Mouse (Mus musculus) spleen, adult 2 months (tissue): Measurements from ENCODE around the gene Mon1a. TPM values are rescaled to one million over a fixed set of nuclear protein-coding genes. Genes with fewer than 3 reads are reported as not detected.

Experiments used
- DNase-seq, 2 experiments: peaks; one replicate each; pipeline versions ENCODE4 v3.0.0 to v3.0.0-alpha.2; 2012 to 2021; ENCODE audit warnings: low spot score in 2 of 2, low read depth in 1 of 2
- H3K27ac ChIP-seq: fragments of 200-500 bp; 2 replicates; pipeline ENCODE4 v1.5.1; 2012; ENCODE audit warnings: low read length, inconsistent platforms; ENCODE audit not compliant: insufficient read depth
- H3K27me3 ChIP-seq: fragments of 200-500 bp; 2 replicates; pipeline ENCODE4 v1.6.1; 2012; ENCODE audit warnings: mild to moderate bottlenecking, moderate library complexity, low read length, inconsistent platforms; ENCODE audit not compliant: control insufficient read depth, insufficient read depth
- H3K36me3 ChIP-seq: fragments of 200-500 bp; 2 replicates; pipeline ENCODE4 v1.6.1; 2012; ENCODE audit warnings: mild to moderate bottlenecking, low read length, inconsistent platforms; ENCODE audit not compliant: control insufficient read depth, insufficient read depth
- H3K4me1 ChIP-seq: fragments of 200-500 bp; 2 replicates; pipeline ENCODE4 v1.6.1; 2011; ENCODE audit warnings: inconsistent platforms; ENCODE audit not compliant: control insufficient read depth, insufficient read depth, insufficient read length
- H3K4me3 ChIP-seq: fragments of 200-500 bp; 2 replicates; pipeline ENCODE4 v1.5.1; 2011; ENCODE audit warnings: mild to moderate bottlenecking, inconsistent platforms; ENCODE audit not compliant: insufficient read depth, insufficient read length; ENCODE audit errors: extremely low read depth
- CTCF ChIP-seq: fragments of 200-500 bp; IDR thresholded peaks from 2 replicates; pipeline ENCODE4 v1.5.1; 2011; ENCODE audit warnings: mild to moderate bottlenecking, inconsistent platforms; ENCODE audit not compliant: insufficient read depth, insufficient read length, insufficient replicate concordance; ENCODE audit errors: extremely low read depth
- POLR2A ChIP-seq: fragments of 200-500 bp; IDR thresholded peaks from 2 replicates; pipeline ENCODE4 v1.6.1; 2011; ENCODE audit warnings: low read depth, low read length, inconsistent platforms
- WGBS: fragments of 180-500 bp; shearing (Covaris S2); methylation state at CpG from one replicate; pipeline ENCODE4 v1.1.7; 2018; 5-methylcytosine and 5-hydroxymethylcytosine counted together
- polyA plus RNA-seq: library from polyadenylated mRNA; depleted of rRNA; stranded (reverse); fragments of >200 nt; gene quantifications from 2 replicates; pipeline ENCODE4 v1.2.3, GENCODE M21; 2012; rRNA removed

Mon1a gene
- polyA plus RNA-seq, result 23.4 and 29.3 TPM in 2 replicates

- H3K4me1 ChIP-seq, result no peaks in the 10 kb centered on the region
- DNase-seq, result peak; percentile 69 to 87
- WGBS, result under 1% methylated on average over 28 of the region's 28 CpGs
- H3K36me3 ChIP-seq, result no peaks in the 10 kb centered on the region; the same call in 1 of the 2 replicates
- H3K4me3 ChIP-seq, result peak within 1 kb of the TSS; percentile 82
- peak within 1 kb of the TSS; percentile 57 for H3K27ac ChIP-seq
- H3K27me3 ChIP-seq, result no peaks in the 10 kb centered on the region
- TF ChIP-seq POLR2A (no peak; the same call in 1 of the 2 replicates), CTCF (no peak)
Observed at GRCm38 (mm10) chr9:107887804-107888266, at the start of gene Mon1a. Gene Mon1a, plus strand, starts transcription at chr9:107888151.

- no peak overlapping the region for H3K27ac ChIP-seq
- H3K4me1 ChIP-seq, result no peaks in the 10 kb centered on the region
- DNase-seq, result no peak
- WGBS, result 96% methylated on average over 1 of the region's 1 CpGs
- TF ChIP-seq CTCF, result no peak
- no peaks in the 10 kb centered on the region for H3K27me3 ChIP-seq
- no peak overlapping the region for H3K4me3 ChIP-seq
- H3K36me3 ChIP-seq, result peaks cover 5% of the 10 kb centered on the region
Observed at GRCm38 (mm10) chr9:107838869-107839268, 49.1 kb upstream of the Mon1a start.

- WGBS, result 90% methylated on average over 2 of the region's 2 CpGs
- no peak for DNase-seq
- no peak overlapping the region for H3K4me3 ChIP-seq
- H3K27me3 ChIP-seq, result no peaks in the 10 kb centered on the region
- H3K36me3 ChIP-seq, result peaks cover 9% of the 10 kb centered on the region; the same call in 1 of the 2 replicates
- TF ChIP-seq POLR2A (no peak), CTCF (no peak)
- H3K27ac ChIP-seq, result no peak overlapping the region
- H3K4me1 ChIP-seq, result no peaks in the 10 kb centered on the region
Observed at GRCm38 (mm10) chr9:107842709-107843108, 45.2 kb upstream of the Mon1a start.

- Histone ChIP-seq H3K4me3 (no peak overlapping the region), H3K36me3 (peaks cover 14% of the 10 kb centered on the region; the same call in 1 of the 2 replicates), H3K4me1 (no peaks in the 10 kb centered on the region), H3K27me3 (no peaks in the 10 kb centered on the region), H3K27ac (no peak overlapping the region)
- TF ChIP-seq CTCF (no peak), POLR2A (no peak)
- 97% methylated on average over 7 of the region's 7 CpGs for WGBS
- no peak for DNase-seq
Observed at GRCm38 (mm10) chr9:107848922-107849321, 39.0 kb upstream of the Mon1a start.

DNA sequence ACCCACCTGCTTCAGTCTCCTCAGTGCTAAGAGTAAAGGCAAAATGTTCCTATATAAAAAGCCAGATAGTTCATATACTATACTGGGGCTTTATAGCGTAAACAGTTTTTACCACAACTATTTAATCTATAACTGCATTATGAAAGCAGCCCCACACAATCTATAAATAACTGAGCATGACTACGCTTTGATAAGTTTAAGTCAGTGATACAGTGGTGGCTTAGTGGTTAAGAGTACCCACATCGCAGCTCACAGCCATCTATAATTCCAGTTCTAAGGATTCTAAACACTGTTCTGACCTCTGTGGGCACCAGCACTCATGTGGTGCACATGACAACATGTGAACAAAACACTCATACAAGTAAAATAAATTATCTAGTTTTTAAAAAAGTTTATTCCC lies 29.6 kb upstream of the Mon1a start:
- H3K36me3 ChIP-seq, result peaks cover 6% of the 10 kb centered on the region

GRCm38 (mm10) chr9:107864493-107864892 lies 23.5 kb upstream of the Mon1a start:
- Histone ChIP-seq H3K4me3 (no peak overlapping the region), H3K36me3 (peaks cover 2% of the 10 kb centered on the region; the same call in 1 of the 2 replicates), H3K27me3 (no peaks in the 10 kb centered on the region), H3K27ac (no peak overlapping the region), H3K4me1 (peaks cover 6% of the 10 kb centered on the region)
- no peak for TF ChIP-seq POLR2A
- no peak for TF ChIP-seq CTCF
- no peak for DNase-seq
- WGBS, result 37% methylated on average over 1 of the region's 1 CpGs

More for the DNA sequence above, 29.6 kb upstream of the Mon1a start:
- TF ChIP-seq POLR2A, result no peak
- TF ChIP-seq CTCF, result no peak
- Histone ChIP-seq H3K4me1 (peaks cover 4% of the 10 kb centered on the region; the same call in 1 of the 2 replicates), H3K27me3 (no peaks in the 10 kb centered on the region), H3K4me3 (no peak overlapping the region), H3K27ac (no peak overlapping the region)
- WGBS, result 87% methylated on average over 3 of the region's 3 CpGs
- DNase-seq, result no peak

- Histone ChIP-seq H3K27ac (no peak overlapping the region), H3K27me3 (no peaks in the 10 kb centered on the region), H3K4me3 (no peak overlapping the region), H3K36me3 (no peaks in the 10 kb centered on the region; the same call in 1 of the 2 replicates), H3K4me1 (peaks cover 6% of the 10 kb centered on the region)
- TF ChIP-seq POLR2A, result no peak
- no peak for DNase-seq
- WGBS, result 94% methylated on average over 2 of the region's 2 CpGs
Observed at GRCm38 (mm10) chr9:107866081-107866480, 21.9 kb upstream of the Mon1a start.
